Comparison of ENCODE assay signal across 25 mouse cellular contexts in the genomic region with DNA sequence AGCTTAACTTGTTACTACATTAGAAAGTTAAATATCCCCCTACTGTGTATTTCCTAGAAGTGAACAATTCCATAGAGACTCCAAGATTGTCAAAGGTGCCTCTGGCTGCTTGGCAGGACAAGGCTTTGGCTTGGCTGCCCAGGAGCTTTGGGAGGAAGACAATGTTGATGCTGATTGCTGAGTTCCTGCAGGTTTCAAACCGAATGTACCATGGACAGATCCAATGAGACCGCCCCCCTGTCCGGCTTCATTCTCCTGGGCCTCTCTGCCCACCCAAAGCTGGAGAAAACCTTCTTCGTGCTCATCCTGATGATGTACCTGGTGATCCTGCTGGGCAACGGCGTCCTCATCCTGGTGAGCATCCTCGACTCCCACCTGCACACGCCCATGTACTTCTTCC. TPM values are rescaled to one million over a fixed set of nuclear protein-coding genes. Genes with fewer than 3 reads are reported as not detected.
"Had no signal": no experiment of that assay in that cellular context is flagged by ENCODE, and none has a peak within 500 bp of the region (broad histone marks: within the 10 kb centered on the region; RNA-seq: fewer than 3 reads in every experiment).

No protein-coding gene starts in this region.

- H3K36me3 ChIP-seq: neural tube, embryonic 13.5 days; neural tube, embryonic 15.5 days; stomach, embryonic 15.5 days had no signal

- H3K4me1 ChIP-seq: neural tube, embryonic 13.5 days; neural tube, embryonic 15.5 days; stomach, embryonic 15.5 days had no signal

- H3K27me3 ChIP-seq: neural tube, embryonic 13.5 days; neural tube, embryonic 15.5 days; stomach, embryonic 15.5 days had no signal

- DNase-seq: retina, postnatal 1 day; right cerebral cortex, adult 18-20 months; right cerebral cortex, postnatal 14 days; right cerebral cortex, postnatal 25 days; right cerebral cortex, postnatal 4 days; spleen, adult 18-20 months; thymus, adult 18-20 months; thymus, adult 2 months; thymus, postnatal 14 days; thymus, postnatal 25 days; thymus, postnatal 36 days; thymus, postnatal 4 days had no signal

- H3K27ac ChIP-seq: neural tube, embryonic 13.5 days; neural tube, embryonic 15.5 days; stomach, embryonic 15.5 days; stomach, postnatal 0 days had no signal

- H3K4me3 ChIP-seq: neural tube, embryonic 13.5 days; neural tube, embryonic 15.5 days; stomach, embryonic 15.5 days had no signal

- H3K4me2 ChIP-seq: neural tube, embryonic 13.5 days; neural tube, embryonic 15.5 days; stomach, embryonic 15.5 days had no signal

- H3K9ac ChIP-seq: neural tube, embryonic 13.5 days; neural tube, embryonic 15.5 days; stomach, embryonic 15.5 days had no signal

- H3K9me3 ChIP-seq: neural tube, embryonic 13.5 days; neural tube, embryonic 15.5 days; stomach, embryonic 15.5 days had no signal

RNA-seq across cellular contexts. Expression of a gene that starts 2.7 kb away (rescaled TPM):
- total RNA-seq: neutrophil, adult 5-6 weeks had no signal
- polyA plus RNA-seq: neural tube, embryonic 13.5 days; neural tube, embryonic 14.5 days; neural tube, embryonic 15.5 days; small intestine, adult 2 months; spleen, adult 2 months; stomach, embryonic 14.5 days; stomach, embryonic 15.5 days; stomach, embryonic 16.5 days; stomach, postnatal 0 days; testis, adult 2 months; thymus, adult 2 months; thymus, postnatal 0 days; urinary bladder, adult 2 months had no signal

RNA-seq across cellular contexts. Expression of a gene that starts 14.1 kb away (rescaled TPM):
- total RNA-seq: neutrophil, adult 5-6 weeks had no signal
- polyA plus RNA-seq: neural tube, embryonic 13.5 days; neural tube, embryonic 14.5 days; neural tube, embryonic 15.5 days; spleen, adult 2 months; stomach, embryonic 14.5 days; stomach, embryonic 15.5 days; stomach, embryonic 16.5 days; testis, adult 2 months; thymus, postnatal 0 days; urinary bladder, adult 2 months had no signal

RNA-seq across cellular contexts. Expression of a gene that starts 30.4 kb away (rescaled TPM):
- total RNA-seq: neutrophil, adult 5-6 weeks had no signal
- polyA plus RNA-seq: neural tube, embryonic 13.5 days; neural tube, embryonic 14.5 days; neural tube, embryonic 15.5 days; small intestine, adult 2 months; spleen, adult 2 months; stomach, embryonic 14.5 days; stomach, embryonic 15.5 days; stomach, embryonic 16.5 days; stomach, postnatal 0 days; testis, adult 2 months; thymus, adult 2 months; thymus, postnatal 0 days; urinary bladder, adult 2 months had no signal
